Mouse (Mus musculus) testis, postnatal 14 days (tissue): Measurements from ENCODE around the gene Sspo.

Source experiments
- DNase-seq: peaks from one replicate; pipeline ENCODE4 v3.0.0; 2021; ENCODE audit warnings: low spot score

The Sspo gene

DNA sequence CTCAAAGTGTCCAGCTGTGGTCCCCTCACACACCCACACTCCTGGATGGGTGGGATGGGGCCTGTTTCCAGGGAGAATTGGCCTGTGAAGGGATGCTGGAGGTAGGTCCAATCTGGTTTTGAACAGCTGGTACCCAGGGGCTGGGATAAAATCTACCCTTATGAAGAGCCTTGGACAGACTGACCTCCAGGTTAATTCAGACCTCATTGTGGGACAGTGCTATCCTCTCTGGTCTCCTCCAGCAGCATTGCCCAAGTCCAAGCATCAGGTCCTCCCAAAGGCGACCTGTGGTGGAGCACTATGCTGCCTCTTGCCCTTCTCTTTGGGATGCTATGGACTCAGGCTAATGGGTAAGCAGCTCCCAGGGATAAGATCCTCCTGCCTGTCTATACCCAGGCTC lies at the start of gene Sspo:
Sspo (plus strand) TSS at position 301 of the 400 bp plus-strand sequence.
- DNase-seq = no peak

DNA sequence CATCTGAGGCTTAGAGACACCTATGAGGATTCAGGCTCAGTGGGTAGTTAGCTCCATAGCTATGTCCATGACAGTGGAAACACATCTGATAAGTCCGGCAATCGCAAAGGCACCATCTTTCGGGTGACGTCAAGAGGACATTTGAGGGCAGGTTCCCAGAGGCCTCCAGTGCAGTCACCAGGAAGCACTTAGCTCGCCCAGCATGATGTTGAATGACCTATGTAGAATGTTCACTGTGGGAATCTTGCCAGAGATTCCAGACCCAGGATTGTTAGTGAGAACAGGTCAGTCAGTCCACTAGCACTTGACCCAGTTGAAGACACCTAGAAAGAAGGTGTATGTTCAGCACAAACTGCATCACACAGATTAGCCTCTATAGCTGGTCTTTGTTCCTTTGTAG lies 48.1 kb upstream of the Sspo start:
- no peak for DNase-seq

DNA sequence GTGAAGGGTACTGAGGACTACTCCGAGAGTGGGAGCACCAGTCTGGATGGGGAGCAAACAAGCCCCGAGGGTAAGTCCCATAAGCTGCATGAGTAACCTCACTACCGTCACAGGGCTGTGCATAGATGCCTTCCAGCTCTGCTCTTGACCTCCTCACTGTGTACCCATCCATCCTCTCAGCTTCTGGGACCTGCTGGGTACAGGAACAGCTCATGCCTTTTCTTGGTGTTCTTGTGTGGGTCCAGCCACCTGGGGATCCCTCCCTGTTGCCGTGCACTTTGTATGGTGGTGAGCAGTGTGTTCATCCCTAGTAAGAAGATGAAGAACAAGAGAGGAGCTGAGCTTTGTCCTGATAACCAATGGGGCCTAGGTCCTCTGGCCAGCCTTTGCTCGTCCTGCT lies 44.0 kb upstream of the Sspo start:
- DNase-seq = no peak

DNA sequence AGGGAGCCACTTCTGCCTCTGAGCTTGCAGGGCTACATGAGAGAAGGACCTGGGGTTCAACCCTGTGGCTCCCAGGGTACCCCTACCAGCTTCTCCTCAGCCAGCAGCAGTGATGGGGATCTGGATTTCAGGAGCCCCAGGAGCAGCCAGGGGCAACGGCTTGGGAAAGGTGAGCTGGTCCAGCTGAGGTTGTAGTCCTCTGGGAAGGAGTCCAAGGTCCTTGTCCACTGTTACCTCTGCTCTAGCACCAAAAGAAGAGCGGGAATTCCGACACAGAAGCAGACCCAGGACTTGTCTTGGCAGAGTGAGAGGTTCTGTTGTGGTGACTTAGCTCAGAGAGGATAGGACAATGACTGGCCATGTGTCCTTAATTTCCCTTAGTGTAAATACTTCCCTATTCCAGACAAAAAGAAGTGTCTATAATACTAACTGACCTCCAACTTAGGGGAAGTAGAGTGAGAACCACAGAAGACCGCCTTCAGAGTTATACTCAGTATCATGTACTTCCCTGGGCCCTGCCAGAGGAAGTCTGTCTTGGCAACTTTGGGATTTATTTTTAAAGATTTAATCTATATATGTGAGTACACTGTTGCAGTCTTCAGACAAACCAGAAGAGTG lies 38.2 kb upstream of the Sspo start:
- DNase-seq = no peak

DNA sequence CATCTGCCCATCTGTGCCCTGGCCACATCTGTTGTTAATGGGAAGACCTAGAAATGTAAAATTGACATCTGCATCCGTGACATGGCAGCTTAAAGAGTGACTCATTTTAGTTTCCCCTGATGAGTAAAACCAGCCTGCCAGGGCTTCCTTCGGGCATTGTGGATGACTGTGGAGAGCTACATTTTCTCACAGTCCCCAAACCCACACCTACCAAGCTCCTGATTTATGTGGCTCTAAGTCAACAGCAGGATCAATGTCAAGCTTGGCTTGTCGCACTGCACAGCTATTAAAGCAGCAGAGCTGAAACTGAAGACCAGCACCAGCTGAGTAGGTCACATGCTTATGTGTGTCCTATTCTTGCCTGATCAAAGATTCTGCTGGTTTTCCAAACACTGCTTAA lies 37.5 kb upstream of the Sspo start:
- no peak for DNase-seq

DNA sequence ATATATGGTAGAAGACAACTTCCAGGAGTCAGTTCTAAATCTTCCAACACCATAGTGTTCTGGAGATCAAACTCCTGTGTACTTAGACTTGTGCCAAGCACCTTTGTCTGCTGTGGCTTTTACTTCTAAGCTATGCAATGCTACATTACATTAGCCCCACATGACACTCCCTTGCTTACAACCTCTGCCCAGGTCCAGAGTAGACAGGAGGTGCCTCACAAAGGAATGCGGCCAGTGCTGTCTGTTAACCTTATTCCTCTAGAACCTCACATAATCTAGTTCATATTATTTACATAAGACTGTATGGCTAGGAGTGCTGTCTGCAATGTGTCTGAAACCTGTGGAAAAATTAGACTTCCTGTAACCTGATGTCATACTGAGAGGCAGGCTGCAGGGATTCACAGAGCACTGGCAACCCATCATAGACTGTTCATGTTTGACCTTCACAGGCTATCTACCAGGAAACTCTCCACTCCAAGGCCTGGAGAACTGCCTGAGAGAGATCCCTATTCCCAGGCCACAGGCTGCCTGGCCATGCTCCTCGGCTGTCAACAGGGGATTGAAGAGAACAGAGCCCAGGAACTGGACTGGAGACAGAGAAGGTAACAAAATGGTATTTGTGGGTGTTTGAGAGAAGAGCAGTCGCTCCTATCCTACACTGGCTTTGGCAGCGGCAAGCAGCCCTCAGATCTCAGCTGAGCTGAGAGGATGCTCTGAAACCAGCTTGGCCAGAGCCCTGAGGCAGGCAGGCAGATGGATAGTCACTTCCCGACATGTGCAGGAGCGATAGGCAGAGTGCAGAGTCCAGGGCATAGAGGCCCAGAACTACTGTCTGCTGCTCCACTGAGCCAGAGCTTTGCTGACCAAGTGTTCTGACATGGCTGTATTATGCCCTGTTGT lies 36.6 kb upstream of the Sspo start:
- DNase-seq = no peak

DNA sequence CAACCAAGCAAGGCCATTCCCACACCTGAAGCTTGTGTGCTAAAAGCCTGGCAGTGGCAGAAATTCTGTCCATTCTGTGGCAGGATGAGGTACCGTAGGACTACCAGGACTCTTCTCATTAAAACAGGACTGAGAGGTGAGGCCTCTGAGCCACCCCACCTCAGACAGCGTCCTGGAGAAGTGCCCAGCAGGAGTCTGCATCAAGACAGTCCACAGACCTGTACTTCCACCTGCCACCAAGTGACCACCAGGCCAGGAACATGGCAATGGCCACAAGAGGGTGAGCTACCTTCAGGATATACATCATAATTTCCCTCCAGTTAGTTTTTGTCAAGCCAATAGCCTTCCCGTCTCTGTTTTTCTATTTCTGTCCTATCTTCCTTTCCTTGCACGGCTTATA lies 35.9 kb upstream of the Sspo start:
- no peak for DNase-seq

DNA sequence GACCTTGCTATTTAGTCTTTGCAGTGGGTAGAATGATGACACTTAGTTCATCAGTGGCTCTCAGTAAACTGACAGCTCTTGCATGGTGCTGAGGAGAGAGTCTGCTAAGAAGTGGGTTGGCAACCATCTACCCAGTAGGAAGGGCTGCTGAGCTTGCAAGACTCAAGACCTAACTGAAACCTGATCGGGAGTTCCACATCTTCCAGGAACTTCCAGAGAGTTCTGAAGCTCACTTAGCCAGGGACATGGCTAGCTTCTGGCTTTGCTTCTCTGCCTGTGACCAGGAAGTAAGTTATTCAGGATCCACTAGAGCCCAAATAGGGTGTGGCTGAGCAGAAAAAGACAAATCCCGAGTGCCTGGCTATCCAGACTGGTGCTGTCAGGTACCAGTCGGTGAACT lies 35.4 kb upstream of the Sspo start:
- no peak for DNase-seq

DNA sequence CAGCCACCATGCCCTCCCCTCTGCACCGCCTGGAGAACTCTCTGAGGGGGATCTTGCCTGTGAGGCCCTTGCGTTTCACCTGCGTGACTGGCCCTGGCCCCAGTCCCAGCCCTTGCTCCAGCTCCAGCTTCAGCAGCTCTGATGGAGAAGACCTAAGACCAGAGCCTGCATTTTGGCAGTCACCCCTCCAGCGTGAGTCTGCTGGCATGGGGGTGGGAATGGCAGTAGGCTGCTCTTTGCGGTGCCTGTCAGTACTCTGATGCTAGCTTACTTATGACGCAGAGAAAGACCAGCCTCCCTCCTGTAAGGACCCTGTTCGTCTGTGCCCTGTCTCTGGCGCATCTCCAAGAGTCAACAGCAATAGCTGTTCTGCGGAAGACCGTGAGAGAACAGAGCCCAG lies 34.9 kb upstream of the Sspo start:
- no peak for DNase-seq

DNA sequence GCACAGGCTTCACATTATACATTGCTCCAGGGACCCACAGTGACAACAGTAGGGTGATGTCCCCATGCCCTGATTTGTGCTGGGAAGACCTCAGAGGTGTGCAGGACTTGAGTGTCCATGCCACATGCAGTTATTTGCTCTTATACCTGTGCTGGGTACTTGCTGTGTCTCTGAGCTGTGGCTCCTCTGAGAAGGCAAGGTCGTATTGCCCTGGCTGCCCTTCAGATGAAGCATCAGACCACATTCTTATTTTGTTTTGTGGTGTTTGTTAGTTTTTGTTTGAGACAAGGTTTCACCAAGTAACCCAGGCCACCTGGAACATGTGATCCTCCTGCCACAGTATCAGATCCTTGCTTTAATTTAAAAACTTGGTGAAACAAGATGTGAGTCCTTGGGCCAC lies 33.1 kb upstream of the Sspo start:
- no peak for DNase-seq

DNA sequence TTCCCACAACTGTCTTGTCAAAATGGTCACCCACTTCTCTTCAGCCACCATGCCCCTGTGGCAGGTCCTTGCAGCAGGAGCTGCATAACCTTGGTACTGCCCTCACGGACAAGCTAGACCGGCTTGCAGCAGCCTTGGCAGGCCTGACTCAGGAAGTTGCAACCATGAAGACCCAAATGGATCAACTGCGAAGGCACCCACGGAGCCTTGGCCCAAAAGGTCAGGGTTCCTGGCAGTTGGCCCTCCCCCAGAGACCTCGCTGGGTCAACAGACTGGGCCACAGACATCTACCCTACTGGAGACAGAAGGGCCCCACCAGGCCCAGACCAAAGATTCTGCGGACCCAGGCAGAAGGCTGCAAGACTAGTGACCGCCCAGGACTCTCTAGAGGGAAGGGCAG lies 32.4 kb upstream of the Sspo start:
- DNase-seq = no peak

DNA sequence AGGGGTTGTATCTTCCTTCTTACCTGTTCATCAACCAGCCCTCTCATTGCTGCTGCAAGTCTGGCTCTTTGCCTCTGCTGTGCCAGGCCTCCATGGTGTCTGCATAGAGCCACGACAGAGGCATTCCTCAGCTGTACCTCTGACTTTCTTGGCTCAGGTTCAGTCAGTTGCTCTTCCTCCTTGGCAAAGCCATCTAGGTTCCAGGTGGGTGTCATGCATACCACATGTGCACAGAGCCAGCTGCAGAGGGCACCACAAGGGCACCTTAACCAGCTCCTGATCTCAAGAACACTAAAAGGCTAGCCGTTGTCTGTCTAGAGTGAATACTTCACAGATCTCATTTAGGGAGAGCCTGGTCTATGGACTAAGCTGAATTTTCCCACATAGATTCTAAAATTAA lies 31.5 kb upstream of the Sspo start:
- DNase-seq = no peak

DNA sequence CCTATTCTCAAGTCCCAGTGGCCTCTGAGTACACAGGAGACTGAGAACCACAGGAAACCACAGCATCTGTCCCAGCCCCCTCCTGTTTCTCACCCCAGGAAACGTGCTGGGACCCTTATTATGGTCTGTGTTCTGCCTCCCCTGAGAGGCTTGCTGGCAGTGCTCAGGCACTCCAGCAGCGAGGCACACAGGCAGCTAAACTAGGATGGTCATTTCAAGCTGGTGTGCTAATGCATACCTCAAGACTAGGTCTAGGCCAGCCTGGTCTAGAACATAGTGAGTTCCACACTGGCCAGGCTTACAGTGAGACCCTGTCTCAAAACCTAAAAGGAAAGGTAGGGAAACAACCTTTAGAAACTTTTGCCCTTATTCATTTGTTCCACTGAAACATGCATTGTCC lies 27.4 kb upstream of the Sspo start:
- no peak for DNase-seq

DNA sequence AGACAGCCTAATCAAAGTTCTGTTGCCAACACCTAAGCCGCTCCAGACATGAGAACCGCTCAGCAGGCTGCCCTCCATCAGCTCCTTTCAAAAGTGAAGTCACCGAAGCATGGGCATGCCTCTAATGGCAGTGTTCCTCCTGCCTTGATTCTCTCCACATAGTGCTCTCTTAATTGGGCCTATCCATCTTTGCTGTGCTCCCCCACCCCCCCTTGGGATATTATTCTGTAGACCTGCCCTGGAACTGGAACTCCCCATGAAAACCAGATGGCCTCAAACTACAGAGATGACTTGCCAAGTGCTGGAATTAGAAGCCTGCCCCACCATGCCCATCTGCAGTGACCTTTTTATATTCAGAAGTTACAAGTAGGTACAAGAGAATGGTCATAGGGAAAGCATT lies 24.7 kb upstream of the Sspo start:
- DNase-seq = no peak

DNA sequence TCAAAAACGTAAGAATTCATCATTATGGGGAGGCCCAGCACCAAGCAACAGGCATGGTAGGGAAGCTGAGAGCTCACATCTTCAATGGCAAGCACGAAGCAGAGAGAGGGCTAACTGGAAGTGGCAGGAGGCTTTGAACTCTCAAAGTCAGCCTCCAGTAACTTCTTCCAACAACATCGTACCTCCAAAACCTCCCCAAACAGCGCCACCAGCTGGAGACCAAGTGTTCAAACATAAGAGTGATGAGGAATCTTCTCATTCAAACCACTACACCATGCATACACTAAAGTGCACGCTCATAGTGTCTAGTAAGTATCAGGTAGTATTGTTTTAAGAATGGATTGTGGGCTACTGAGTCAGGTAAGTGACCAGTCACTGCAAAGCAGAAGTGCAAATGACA lies 24.0 kb upstream of the Sspo start:
- DNase-seq = no peak

DNA sequence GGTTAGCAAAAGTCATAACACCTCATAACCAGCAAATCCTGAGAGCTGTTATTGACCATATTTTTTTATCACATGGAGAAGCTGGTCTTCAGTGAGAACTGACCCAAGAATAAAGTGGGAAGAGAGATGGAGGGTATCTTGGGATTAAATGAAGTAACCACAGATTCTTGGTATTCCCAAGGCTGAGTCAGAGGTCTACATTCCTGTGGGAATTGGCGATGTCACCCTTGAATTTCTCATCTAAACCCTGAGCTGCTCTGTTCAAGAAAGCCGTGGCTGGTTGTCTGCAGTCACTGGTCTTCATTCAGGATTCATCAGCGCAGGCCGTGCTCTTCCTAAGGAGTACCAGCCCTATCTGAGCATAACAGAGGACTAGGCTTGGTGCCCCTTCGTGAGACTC lies 21.1 kb upstream of the Sspo start:
- DNase-seq = no peak

DNA sequence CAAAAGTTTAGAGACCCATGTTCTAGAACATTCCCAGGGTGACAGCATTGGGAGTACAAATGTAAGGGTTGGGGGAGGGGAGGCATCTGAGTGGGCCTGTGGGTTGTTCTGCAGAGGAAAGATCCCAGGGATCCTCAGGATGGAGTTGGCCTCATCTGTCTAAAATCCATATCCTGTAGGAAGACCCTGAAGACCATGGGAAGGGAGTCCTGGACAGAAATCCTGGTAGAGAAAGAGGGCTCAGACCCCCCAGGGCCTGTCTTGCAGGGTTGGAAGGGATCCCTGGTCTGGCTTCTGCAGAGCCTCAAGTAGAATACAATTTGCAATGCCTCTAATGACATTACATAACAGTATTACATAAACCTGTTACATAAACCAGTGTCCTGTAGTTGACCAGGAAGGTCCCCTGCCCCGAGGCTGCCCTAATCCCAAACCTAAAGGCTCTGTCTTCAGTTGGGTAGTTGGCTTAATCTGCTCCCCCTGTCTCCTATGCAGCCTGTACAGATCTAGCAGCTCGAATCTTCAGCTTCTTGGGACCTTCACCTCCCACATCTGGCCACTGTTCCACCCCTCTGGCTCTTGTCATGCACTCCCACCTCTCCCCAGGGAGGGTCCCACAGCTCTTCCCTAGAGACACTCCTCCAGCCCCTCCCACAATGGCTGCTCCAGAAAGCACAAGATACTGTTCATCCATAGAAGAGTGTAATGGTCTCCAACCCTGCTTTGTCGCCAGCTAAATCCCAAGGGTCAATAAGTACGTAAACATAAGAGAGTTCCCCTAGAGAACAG lies 19.1 kb upstream of the Sspo start:
- DNase-seq = no peak

DNA sequence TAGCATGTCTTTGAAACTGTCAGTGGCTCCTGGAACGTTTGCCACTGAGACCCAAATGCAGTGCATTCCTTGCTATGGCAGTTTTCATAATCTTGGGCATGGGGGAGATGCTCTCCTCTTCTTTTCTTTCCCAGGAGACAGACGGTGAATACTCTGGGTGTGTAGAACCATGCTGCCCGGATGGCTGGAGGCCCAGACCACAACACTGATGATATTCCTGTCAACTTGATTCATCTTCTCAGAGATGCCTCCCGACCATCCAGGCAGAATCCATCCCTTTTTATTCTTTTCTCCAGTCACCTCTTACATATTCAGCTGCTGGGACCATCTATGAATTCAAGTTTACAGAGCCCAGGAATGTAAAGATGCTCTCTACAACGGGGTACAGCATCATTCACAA lies 17.3 kb upstream of the Sspo start:
- no peak for DNase-seq

DNA sequence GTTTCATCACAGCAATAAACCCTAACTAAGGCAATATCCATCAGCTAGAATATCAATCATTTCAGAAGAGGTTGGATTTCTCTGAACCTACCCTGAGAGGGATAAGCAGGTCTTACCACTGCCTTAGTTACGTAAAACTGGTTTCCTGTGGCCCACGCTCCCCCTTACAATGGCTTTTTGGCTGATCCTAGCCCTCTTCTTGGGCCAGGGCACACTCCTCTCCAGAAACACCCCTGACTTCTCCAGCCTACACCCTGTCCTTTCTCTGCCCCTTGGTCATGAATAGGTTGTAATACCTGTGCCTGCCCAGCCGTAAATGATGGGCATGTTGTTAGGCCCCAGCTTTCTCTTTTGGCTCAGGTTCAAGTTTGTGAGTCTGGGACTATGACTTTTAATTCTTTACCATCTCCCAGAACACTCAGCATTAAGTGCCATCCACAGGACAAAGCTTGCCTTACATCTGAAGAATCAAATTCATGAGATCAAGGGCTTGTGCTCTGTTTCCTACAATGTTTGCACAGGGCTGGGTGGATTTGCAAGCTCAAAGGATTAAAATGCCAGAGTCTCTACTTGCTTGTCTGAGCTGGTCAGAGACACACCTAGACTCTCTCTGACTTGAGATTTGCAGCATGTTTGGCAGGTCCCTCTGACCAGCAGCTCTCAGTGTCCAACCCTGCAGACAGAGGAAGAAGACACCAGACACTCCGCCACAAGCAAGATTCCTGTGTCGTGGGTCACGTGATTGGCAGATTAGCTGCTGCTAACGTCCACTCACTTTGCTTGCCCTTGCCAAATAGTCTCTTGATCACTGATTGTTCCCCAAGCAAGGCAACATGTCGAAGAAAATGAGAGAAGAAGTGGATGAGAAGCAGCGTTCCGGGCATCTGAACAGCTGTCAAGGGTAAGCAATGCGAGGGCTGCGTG lies 14.9 kb upstream of the Sspo start:
- no peak for DNase-seq

DNA sequence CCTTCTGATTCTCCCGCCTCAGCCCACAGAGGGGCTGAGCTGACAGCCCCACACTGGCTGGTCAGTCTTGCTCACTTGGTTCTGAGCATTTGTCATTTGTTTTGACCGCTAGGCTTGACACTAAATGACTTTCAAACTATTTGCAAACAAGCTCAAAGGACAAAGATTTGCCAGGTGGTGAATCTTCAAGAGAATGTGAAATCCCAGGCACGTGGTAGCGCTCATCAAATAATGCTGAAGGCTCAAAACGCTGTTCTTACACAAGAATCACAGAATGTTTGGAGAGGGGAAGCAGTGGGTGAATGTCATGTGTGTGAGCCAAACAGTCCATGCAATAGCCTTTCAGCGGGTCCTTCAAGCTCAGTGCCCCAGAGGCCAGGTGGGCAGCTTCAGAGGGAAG lies 13.4 kb upstream of the Sspo start:
- no peak for DNase-seq

DNA sequence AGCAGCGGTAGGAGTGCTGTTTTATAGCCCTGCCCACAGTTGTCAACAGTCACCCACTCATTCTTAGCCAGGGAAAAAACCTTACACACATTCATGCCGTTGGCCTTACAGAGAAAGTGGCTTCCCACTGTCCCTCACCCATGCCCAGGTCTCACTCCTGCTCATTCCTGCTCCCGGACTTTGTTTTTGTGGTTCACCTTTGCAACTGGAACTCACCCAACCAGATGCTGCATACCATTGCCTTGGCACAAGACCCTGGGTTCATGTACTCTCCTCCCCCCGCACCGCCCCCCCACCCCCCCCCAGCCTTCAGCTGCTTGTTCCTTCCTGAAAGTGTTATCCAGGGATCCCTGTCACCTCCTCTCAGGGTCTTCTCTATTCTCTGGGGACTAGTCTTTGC lies 12.9 kb upstream of the Sspo start:
- no peak for DNase-seq
